Mouse (Mus musculus) myocyte (in vitro differentiated cells): ENCODE data around the gene Gm10401. TPM values are rescaled to one million over a fixed set of nuclear protein-coding genes. Genes with fewer than 3 reads are reported as not detected.
A peak's percentile ranks its signal among the peaks of the same experiment; 100 is the strongest.

Experiments used
- H3K27me3 ChIP-seq: one replicate; pipeline ENCODE4 v1.6.1; 2011; ENCODE audit not compliant: control insufficient read depth, insufficient read depth, insufficient read length
- H3K36me3 ChIP-seq: one replicate; pipeline ENCODE4 v1.6.1; 2011; ENCODE audit not compliant: control insufficient read depth, insufficient read depth
- H3K4me2 ChIP-seq: one replicate; pipeline ENCODE4 v1.6.1; 2011; ENCODE audit warnings: low read depth, control low read depth
- H3K4me3 ChIP-seq: one replicate; pipeline ENCODE4 v1.5.1; 2011; ENCODE audit warnings: mild to moderate bottlenecking, control low read depth, moderate library complexity
- H3K79me2 ChIP-seq: one replicate; pipeline ENCODE4 v1.6.1; 2011; ENCODE audit not compliant: control insufficient read depth, insufficient read depth
- H3ac ChIP-seq: one replicate; pipeline ENCODE4 v1.6.1; 2011; ENCODE audit not compliant: control insufficient read depth, insufficient read length
- CEBPB ChIP-seq: IDR thresholded peaks from 2 replicates; pipeline ENCODE4 v1.6.1; 2011; ENCODE audit warnings: mild to moderate bottlenecking, moderate library complexity; ENCODE audit not compliant: poor library complexity, insufficient read depth, severe bottlenecking
- E2F4 ChIP-seq: IDR thresholded peaks from one replicate; pipeline ENCODE4 v1.6.1; 2011; ENCODE audit warnings: mild to moderate bottlenecking, control low read depth, moderate library complexity; ENCODE audit not compliant: insufficient read depth
- MAX ChIP-seq: IDR thresholded peaks from one replicate; pipeline ENCODE4 v1.6.1; 2011; ENCODE audit warnings: low read depth, mild to moderate bottlenecking, control low read depth
- MYOD1 ChIP-seq, 3 experiments: IDR thresholded peaks; one replicate each; pipeline ENCODE4 v1.6.1; 2011; ENCODE audit warnings: control low read depth in 2 of 3, low read depth in 2 of 3, mild to moderate bottlenecking in 2 of 3, moderate library complexity in 1 of 3; ENCODE audit not compliant: insufficient read length in 2 of 3, control insufficient read depth in 1 of 3
- MYOG ChIP-seq, 3 experiments: IDR thresholded peaks; one replicate each; pipeline ENCODE4 v1.6.1; 2011; ENCODE audit warnings: control low read depth in 2 of 3, low read depth in 2 of 3, mild to moderate bottlenecking in 2 of 3; ENCODE audit not compliant: insufficient read length in 2 of 3, control insufficient read depth in 1 of 3, insufficient read depth in 1 of 3
- POLR2A ChIP-seq: IDR thresholded peaks from one replicate; pipeline ENCODE4 v1.6.1; 2011; ENCODE audit warnings: low read depth, mild to moderate bottlenecking, control low read depth, moderate library complexity; ENCODE audit not compliant: insufficient read length
- POLR2AphosphoS2 ChIP-seq: IDR thresholded peaks from one replicate; pipeline ENCODE4 v1.6.1; 2011; ENCODE audit warnings: low read depth, control low read depth; ENCODE audit not compliant: insufficient read length
- REST ChIP-seq: IDR thresholded peaks from one replicate; pipeline ENCODE4 v1.6.1; 2011; ENCODE audit warnings: mild to moderate bottlenecking, control low read depth, moderate library complexity; ENCODE audit not compliant: insufficient read depth, insufficient read length
- SRF ChIP-seq: IDR thresholded peaks from one replicate; pipeline ENCODE4 v1.6.1; 2011; ENCODE audit warnings: low read depth; ENCODE audit not compliant: control insufficient read depth, insufficient read length
- TCF12 ChIP-seq: IDR thresholded peaks from one replicate; pipeline ENCODE4 v1.6.1; 2011; ENCODE audit warnings: mild to moderate bottlenecking, control low read depth; ENCODE audit not compliant: poor library complexity, insufficient read depth, severe bottlenecking
- TCF3 ChIP-seq: IDR thresholded peaks from one replicate; pipeline ENCODE4 v1.6.1; 2011; ENCODE audit warnings: low read depth, control low read depth; ENCODE audit not compliant: insufficient read length
- USF1 ChIP-seq: IDR thresholded peaks from one replicate; pipeline ENCODE4 v1.6.1; 2011; ENCODE audit warnings: low read depth, mild to moderate bottlenecking, control low read depth, moderate library complexity
- polyA plus RNA-seq: library from polyadenylated mRNA; unstranded; fragments of >200 nt; fragmentation: generic; extraction: Trizol; gene quantifications from one replicate; pipeline ENCODE4 v1.2.1, GENCODE M21; 2012; ENCODE audit warnings: missing spikeins

The Gm10401 gene
- polyA plus RNA-seq, 1 experiment: 4.4 TPM

DNA sequence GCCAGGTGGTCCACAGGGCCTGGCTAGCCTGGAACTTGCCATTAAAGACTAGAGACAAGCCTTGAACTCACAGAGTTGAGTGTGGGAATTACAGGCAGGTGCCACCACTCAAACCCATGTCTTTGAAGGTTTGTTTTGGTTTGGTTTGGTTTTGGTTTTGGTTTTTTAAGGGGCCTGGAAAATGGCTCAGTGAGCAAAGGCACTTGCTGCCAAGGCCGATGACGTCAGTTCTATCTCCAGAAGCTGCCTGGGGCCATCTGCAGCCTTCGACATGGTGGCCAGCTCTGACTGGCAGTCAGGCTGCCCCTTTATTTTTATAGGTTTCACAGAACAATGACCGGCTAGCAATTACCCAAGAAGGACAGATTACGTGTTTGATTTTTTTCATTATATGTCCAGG is 22.9 kb upstream of the Gm10401 start:
- Histone ChIP-seq H3K27me3 (no peaks in the 10 kb centered on the region), H3ac (no peak overlapping the region), H3K36me3 (peaks cover 6% of the 10 kb centered on the region), H3K4me3 (peak overlapping the region; percentile 40), H3K4me2 (no peak overlapping the region), H3K79me2 (peaks cover 21% of the 10 kb centered on the region)
- TF ChIP-seq MAX: no peak
- no peak for TF ChIP-seq USF1
- no peak for TF ChIP-seq POLR2A

DNA sequence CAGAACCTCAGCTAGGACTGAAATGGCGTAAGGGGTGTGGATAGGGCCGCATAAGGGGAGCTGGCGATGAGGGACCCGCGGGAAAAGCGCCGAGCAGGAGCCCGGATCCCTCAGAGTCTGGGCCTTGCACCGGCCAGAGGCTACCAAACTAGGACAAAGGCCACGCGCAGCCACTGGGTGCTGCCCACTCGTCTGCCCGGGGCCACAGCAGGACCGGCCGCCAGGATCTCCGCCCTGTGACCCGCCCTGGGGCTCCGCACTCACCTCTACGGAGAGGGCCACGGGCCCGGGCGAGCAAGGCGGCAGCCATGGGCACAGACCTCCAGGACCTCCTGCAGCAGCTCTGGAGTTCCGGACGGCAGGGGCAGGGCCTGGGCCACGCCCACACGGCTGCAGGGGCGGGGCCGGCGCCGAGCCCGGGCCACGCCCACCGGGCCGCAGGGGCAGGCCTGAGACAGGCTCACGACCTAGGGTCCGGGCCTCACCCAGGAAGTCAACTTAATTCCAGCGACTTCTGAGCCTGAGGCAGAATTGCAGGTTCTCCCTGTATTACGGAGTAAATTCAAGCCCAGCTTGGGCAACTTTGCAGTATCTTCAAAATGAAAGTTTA is 21.0 kb upstream of the Gm10401 start, which contains the start of gene Acads:
Gene Acads (minus strand): TSS at position 386 of the 610 bp plus-strand sequence.
- peaks cover 21% of the 10 kb centered on the region for H3K79me2 ChIP-seq
- H3K27me3 ChIP-seq: no peaks in the 10 kb centered on the region
- TF ChIP-seq POLR2AphosphoS2: peak; percentile 89
- TF ChIP-seq MYOG (IDR thresholded peaks at IDR 0.05; ENCODE audit: control insufficient read depth in 1 of 3, insufficient read depth in 1 of 3, insufficient read length in 2 of 3, low read depth in 2 of 3): peak in 1 of 3 experiments; percentile 39
- no peak for TF ChIP-seq REST
- TF ChIP-seq POLR2A: peak; percentile 91
- TF ChIP-seq MYOD1 (IDR thresholded peaks at IDR 0.05; ENCODE audit: control insufficient read depth in 1 of 3, insufficient read length in 2 of 3, low read depth in 2 of 3): peak in 1 of 3 experiments; percentile 52
- no peak for TF ChIP-seq SRF
- peak within 1 kb of the TSS; percentile 40 for H3K4me3 ChIP-seq
- peak within 1 kb of the TSS; percentile 61 for H3K4me2 ChIP-seq
- H3K36me3 ChIP-seq: peaks cover 6% of the 10 kb centered on the region
- H3ac ChIP-seq: peak within 1 kb of the TSS; percentile 54

DNA sequence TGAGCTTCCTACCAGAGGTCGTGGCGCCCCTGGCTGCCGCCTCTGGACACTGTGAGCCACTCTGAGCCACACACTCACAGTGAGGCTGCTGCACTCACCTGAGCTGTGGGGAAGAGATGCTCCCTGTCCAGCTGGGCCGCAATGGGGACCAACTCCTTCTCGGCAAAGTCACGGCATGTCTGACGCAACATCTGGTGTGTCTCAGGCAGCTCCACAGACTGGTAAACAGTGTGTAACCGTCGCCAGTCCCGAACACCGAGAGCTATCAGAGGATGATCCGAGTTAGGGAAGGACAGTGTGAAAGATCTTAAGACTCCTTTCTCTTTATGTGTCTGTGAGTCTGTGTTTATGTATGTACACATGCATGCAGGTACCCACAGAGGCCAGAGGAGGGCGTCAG is 19.4 kb upstream of the Gm10401 start:
- no peak overlapping the region for H3ac ChIP-seq
- H3K4me2 ChIP-seq: no peak overlapping the region
- H3K4me3 ChIP-seq: no peak overlapping the region
- H3K79me2 ChIP-seq: peaks cover 21% of the 10 kb centered on the region
- H3K27me3 ChIP-seq: no peaks in the 10 kb centered on the region
- peaks cover 3% of the 10 kb centered on the region for H3K36me3 ChIP-seq
- TF ChIP-seq TCF3: no peak
- no peak for TF ChIP-seq MYOD1 (IDR thresholded peaks at IDR 0.05; ENCODE audit: control insufficient read depth in 1 of 3, insufficient read length in 2 of 3, low read depth in 2 of 3)
- TF ChIP-seq USF1: no peak
- TF ChIP-seq MYOG (IDR thresholded peaks at IDR 0.05; ENCODE audit: control insufficient read depth in 1 of 3, insufficient read depth in 1 of 3, insufficient read length in 2 of 3, low read depth in 2 of 3): no peak
- no peak for TF ChIP-seq TCF12
- no peak for TF ChIP-seq E2F4
- TF ChIP-seq POLR2A: no peak
- no peak for TF ChIP-seq REST
- TF ChIP-seq CEBPB: no peak
- TF ChIP-seq MAX: no peak
- TF ChIP-seq POLR2AphosphoS2: no peak
- no peak for TF ChIP-seq SRF

DNA sequence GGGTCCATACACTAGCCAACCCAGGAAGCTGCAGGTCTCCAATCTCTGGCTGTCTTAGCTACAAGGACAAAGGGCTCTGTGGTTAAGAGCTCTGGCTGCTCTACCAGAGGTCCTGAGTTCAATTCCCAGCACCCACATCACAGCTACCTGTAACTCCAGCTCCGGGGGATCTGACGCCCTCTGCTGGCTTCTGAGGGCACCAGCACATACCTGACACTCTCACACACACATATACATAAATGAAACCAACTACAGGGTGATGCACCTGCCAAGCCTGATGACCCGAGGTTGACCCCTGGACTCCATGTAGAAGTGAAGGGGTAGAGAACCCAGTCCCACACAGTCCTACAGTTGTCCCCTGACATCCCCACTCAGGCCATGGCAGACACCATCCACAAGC is 18.3 kb upstream of the Gm10401 start:
- no peaks in the 10 kb centered on the region for H3K27me3 ChIP-seq
- H3K36me3 ChIP-seq: no peaks in the 10 kb centered on the region

DNA sequence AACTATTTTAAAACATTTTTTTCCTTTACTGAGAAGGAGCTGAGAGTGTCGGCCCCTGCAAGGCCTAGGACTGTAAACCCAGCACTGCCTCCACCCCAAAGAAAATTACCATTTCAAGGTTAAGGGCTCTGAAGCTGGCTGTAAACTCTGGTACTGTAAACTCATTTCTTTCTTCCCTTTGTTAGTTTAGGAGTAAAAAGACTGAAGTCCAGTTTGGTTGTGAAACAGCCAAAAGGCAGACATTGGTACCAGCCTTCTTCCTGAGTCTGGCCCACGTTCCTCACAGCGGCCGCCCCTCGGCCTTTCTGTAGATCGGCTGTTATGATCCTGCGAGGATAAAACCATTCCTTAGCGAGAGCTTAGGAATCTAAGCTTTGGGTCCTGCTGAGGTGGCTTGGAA is 16.4 kb upstream of the Gm10401 start:
- Histone ChIP-seq H3K4me3 (no peak overlapping the region), H3K36me3 (no peaks in the 10 kb centered on the region)

More for the DNA sequence above, 18.3 kb upstream of the Gm10401 start:
- Histone ChIP-seq H3ac (no peak overlapping the region), H3K4me3 (no peak overlapping the region), H3K4me2 (no peak overlapping the region), H3K79me2 (peaks cover 21% of the 10 kb centered on the region)
- no peak for TF ChIP-seq E2F4
- no peak for TF ChIP-seq MYOD1 (IDR thresholded peaks at IDR 0.05; ENCODE audit: control insufficient read depth in 1 of 3, insufficient read length in 2 of 3, low read depth in 2 of 3)
- TF ChIP-seq CEBPB: no peak
- TF ChIP-seq REST: no peak
- TF ChIP-seq USF1: no peak
- TF ChIP-seq POLR2AphosphoS2: no peak
- no peak for TF ChIP-seq MAX
- TF ChIP-seq TCF3: no peak
- TF ChIP-seq MYOG (IDR thresholded peaks at IDR 0.05; ENCODE audit: control insufficient read depth in 1 of 3, insufficient read depth in 1 of 3, insufficient read length in 2 of 3, low read depth in 2 of 3): no peak
- TF ChIP-seq SRF: no peak
- no peak for TF ChIP-seq POLR2A
- no peak for TF ChIP-seq TCF12

More for the DNA sequence above, 16.4 kb upstream of the Gm10401 start:
- Histone ChIP-seq H3K4me2 (no peak overlapping the region), H3K27me3 (no peaks in the 10 kb centered on the region), H3K79me2 (peaks cover 21% of the 10 kb centered on the region), H3ac (no peak overlapping the region)
- TF ChIP-seq USF1: no peak
- no peak for TF ChIP-seq MYOD1 (IDR thresholded peaks at IDR 0.05; ENCODE audit: control insufficient read depth in 1 of 3, insufficient read length in 2 of 3, low read depth in 2 of 3)
- TF ChIP-seq E2F4: no peak
- no peak for TF ChIP-seq CEBPB
- no peak for TF ChIP-seq REST
- no peak for TF ChIP-seq TCF3
- TF ChIP-seq POLR2AphosphoS2: no peak
- TF ChIP-seq MYOG (IDR thresholded peaks at IDR 0.05; ENCODE audit: control insufficient read depth in 1 of 3, insufficient read depth in 1 of 3, insufficient read length in 2 of 3, low read depth in 2 of 3): no peak
